Mouse (Mus musculus): ENCODE data around the gene Ptges3l. TPM values are rescaled to one million over a fixed set of nuclear protein-coding genes. Genes with fewer than 3 reads are reported as not detected.
A peak's percentile ranks its signal among the peaks of the same experiment; 100 is the strongest.
"Not testable (repeated sequence)": the region's sequence is repeated elsewhere in the genome, so short reads cannot be mapped to it uniquely, and the experiment has no call there.

The Ptges3l gene
- total RNA-seq, 2 experiments from 2014 or later = 2.8 to 5.7 TPM

- intact Hi-C loops (cut with DNase I) = no loop called here
- DNase-seq (ENCODE audit: low spot score in 2 of 2) = no peak
Measured at GRCm38 (mm10) chr11:101435831-101436230, 10.7 kb upstream of the Ptges3l start.

- intact Hi-C loops (cut with DNase I) = no loop called here
- no peak for DNase-seq (ENCODE audit: low spot score in 2 of 2)
Measured at GRCm38 (mm10) chr11:101433396-101433795, 8.3 kb upstream of the Ptges3l start.

- DNase-seq (ENCODE audit: low spot score in 2 of 2) = no peak
- intact Hi-C loops (cut with DNase I) = no loop called here
Measured at GRCm38 (mm10) chr11:101431327-101431726, 6.2 kb upstream of the Ptges3l start.

- DNase-seq (ENCODE audit: low spot score in 2 of 2) = no peak
- intact Hi-C loops (cut with DNase I) = no loop called here
Measured at GRCm38 (mm10) chr11:101426165-101426564, 1.0 kb upstream of the Ptges3l start.

- intact Hi-C loops (cut with DNase I) = no loop called here
- DNase-seq (ENCODE audit: low spot score in 2 of 2) = peak in 1 of 2 experiments; percentile 36
Measured at GRCm38 (mm10) chr11:101424105-101424851, 855 bp downstream of the Ptges3l start, which contains the start of gene Gm27029. Gene Gm27029, minus strand, starts transcription at chr11:101424796.

- intact Hi-C loops (cut with DNase I) = no loop called here
- DNase-seq (ENCODE audit: low spot score in 2 of 2) = no peak
Measured at GRCm38 (mm10) chr11:101420148-101420547, 5.0 kb downstream of the Ptges3l start.

GRCm38 (mm10) chr11:101419610-101420009, 5.5 kb downstream of the Ptges3l start:
- DNase-seq (ENCODE audit: low spot score in 2 of 2) = no peak
- intact Hi-C loops (cut with DNase I) = no loop called here

- DNase-seq (ENCODE audit: low spot score in 2 of 2) = peak; percentile 61 to 67
- intact Hi-C loops (cut with DNase I) = no loop called here
Measured at GRCm38 (mm10) chr11:101418991-101419390, 6.1 kb downstream of the Ptges3l start.

GRCm38 (mm10) chr11:101417101-101417855, 7.9 kb downstream of the Ptges3l start, which contains the start of gene Aarsd1:
Gene Aarsd1, minus strand, starts transcription at chr11:101417615.
- intact Hi-C loops (cut with DNase I) = no loop called here
- DNase-seq (ENCODE audit: low spot score in 2 of 2) = peak; percentile 84 to 91

- intact Hi-C loops (cut with DNase I) = no loop called here
- DNase-seq (ENCODE audit: low spot score in 2 of 2) = no peak
Measured at GRCm38 (mm10) chr11:101416433-101417100, 8.6 kb downstream of the Ptges3l start.

GRCm38 (mm10) chr11:101415306-101415705, 9.8 kb downstream of the Ptges3l start:
- intact Hi-C loops (cut with DNase I) = no loop called here

GRCm38 (mm10) chr11:101395110-101395509, 30.0 kb downstream of the Ptges3l start:
- intact Hi-C loops (cut with DNase I) = loop anchor here (1.0 to 10.0 kb wide), 2 partner anchors 72 to 170 kb away; partner anchors contain the start of gene Ezh1

More at GRCm38 (mm10) chr11:101415306-101415705, 9.8 kb downstream of the Ptges3l start:
- DNase-seq (ENCODE audit: low spot score in 2 of 2) = no peak

GRCm38 (mm10) chr11:101381817-101382216, 43.3 kb downstream of the Ptges3l start:
- DNase-seq (ENCODE audit: low spot score in 2 of 2) = no peak
- intact Hi-C loops (cut with DNase I) = no loop called here

More at GRCm38 (mm10) chr11:101395110-101395509, 30.0 kb downstream of the Ptges3l start:
- DNase-seq (ENCODE audit: low spot score in 2 of 2) = peak; percentile 77 to 85

- no peak for DNase-seq (ENCODE audit: low spot score in 2 of 2)
- intact Hi-C loops (cut with DNase I) = no loop called here
Measured at GRCm38 (mm10) chr11:101378926-101379325, 46.2 kb downstream of the Ptges3l start.

GRCm38 (mm10) chr11:101378196-101378595, 46.9 kb downstream of the Ptges3l start:
- intact Hi-C loops (cut with DNase I); DNase-seq (ENCODE audit: low spot score in 2 of 2): not testable (repeated sequence)

GRCm38 (mm10) chr11:101374421-101374938, 50.7 kb downstream of the Ptges3l start:
- DNase-seq (ENCODE audit: low spot score in 2 of 2) = no peak
- intact Hi-C loops (cut with DNase I) = no loop called here

- DNase-seq (ENCODE audit: low spot score in 2 of 2) = no peak
- intact Hi-C loops (cut with DNase I) = no loop called here
Measured at GRCm38 (mm10) chr11:101370141-101370540, 55.0 kb downstream of the Ptges3l start.
